Mouse (Mus musculus): ENCODE results near the gene Icam5. TPM values are rescaled to one million over a fixed set of nuclear protein-coding genes. Genes with fewer than 3 reads are reported as not detected.
"Not testable (repeated sequence)": the region's sequence is repeated elsewhere in the genome, so short reads cannot be mapped to it uniquely, and the experiment has no call there.

The Icam5 gene
- total RNA-seq (2021), result not detected
- long read RNA-seq, experiment 1, result 0 reads
- long read RNA-seq, experiment 2, result 0 reads

DNA sequence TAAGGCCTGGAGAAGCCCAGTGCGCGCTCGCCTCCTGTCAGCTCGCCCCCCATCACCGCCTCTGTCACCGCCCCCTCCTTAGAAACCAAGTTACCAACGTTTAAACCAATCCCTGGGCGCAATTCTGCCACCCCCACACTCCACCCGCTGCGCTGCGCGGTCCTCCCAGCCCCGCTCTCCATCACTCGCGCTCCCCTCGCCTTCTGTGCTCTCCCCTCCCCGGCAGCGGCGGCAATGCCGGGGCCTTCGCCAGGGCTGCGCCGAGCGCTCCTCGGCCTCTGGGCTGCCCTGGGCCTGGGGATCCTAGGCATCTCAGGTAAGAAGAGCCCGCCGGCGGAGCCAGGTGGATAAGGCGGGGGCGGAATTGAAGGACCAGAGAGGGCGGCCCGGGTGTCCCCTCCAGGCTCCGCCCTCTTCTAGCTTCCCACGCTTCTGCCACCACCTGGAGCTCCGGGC, at the start of gene Icam5:
Gene Icam5 (plus strand): TSS at position 178 of the 456 bp plus-strand sequence.
- DNase-seq, result no peak

DNA sequence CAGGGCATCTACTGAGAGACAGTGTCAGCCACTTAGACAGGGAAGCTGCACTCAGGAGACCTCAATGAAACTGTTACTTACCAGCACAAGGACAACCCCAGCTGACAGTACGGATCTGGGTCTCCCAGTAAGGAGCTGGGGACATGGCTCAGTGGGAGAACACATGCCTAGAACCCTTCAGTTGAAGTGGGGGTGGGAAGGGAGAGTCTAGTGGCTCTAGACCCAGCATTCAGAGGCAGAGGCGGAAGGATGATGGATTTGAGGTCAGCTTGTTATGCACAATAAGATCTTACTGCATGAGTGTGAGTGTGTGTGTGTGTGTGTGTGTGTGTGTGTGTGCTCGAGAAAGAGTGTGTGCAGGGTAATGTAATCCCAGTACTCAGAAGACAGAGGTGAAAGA, 49.7 kb upstream of the Icam5 start:
- no peak for DNase-seq

DNA sequence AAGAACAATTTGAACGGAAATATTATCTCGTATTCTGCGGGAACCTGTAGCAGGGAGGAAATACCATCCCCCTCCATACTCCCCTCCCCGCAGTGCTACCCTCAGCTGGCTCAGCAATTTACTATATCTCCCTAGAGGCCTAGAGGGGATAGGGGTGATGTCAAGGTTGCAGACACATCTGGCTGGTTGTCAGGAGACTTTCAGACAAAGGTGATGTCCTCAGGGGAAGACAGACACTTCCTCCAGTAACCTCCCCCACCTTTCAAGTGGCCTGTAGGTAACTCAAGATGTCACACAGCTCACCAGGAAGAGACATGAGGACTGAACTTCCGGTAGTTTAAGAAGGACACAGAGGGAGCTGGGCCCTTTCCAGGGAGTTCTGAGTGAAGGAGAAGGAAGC, 48.7 kb upstream of the Icam5 start:
- DNase-seq, result no peak

DNA sequence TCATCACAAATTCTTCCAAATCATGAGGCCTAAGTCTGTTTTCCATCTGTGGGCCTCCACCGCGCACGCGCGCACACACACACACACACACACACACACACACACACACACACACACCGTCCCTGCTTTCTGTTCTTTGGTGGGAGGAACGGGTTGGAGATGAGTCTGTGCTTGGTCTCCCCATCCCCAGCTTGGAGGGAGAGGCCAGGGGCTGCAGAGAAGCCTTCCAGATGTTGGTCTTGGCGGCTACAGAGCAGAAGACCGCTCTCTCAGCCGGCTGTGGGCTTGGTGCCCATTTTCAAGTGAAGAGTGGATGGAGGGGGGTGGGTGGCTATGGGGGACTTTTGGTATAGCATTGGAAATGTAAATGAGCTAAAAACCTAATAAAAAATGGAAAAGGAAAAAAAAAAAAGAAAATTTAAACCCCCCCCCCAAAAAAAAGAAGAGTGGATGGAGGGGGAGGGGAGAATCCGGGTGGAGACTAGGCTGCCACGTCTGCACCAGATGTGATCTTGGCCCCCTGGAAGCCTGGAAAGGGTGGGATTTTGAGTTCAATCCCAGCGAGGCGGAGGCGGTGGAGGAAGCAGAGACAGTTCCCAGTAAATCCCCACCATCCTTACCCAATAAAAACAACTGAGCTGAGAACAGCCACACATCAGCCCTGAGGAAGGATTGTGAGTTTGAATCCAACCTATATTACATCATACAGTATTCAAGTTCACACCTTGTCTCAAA, 44.8 kb upstream of the Icam5 start:
- DNase-seq, result peak; percentile 58 to 71

DNA sequence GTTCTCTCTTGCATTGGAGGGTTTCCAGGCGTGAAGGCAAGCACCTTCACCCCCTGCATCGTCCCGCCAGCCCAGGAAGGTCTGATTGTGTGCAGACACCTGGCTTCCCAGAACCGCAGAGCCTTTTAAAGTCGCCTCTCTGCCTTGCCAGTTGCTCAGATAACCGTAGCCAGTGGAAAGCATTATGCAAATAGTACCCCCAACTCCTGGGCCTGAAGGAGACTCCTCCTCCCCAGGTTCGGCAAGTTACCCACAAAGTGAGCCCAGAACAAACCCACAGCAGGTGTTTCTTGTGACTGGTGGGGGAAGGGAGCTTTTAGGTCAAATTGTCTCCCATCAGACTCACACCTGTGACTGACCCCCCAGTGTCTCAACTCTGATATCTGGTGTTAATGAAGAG, 43.9 kb upstream of the Icam5 start:
- DNase-seq, result no peak

DNA sequence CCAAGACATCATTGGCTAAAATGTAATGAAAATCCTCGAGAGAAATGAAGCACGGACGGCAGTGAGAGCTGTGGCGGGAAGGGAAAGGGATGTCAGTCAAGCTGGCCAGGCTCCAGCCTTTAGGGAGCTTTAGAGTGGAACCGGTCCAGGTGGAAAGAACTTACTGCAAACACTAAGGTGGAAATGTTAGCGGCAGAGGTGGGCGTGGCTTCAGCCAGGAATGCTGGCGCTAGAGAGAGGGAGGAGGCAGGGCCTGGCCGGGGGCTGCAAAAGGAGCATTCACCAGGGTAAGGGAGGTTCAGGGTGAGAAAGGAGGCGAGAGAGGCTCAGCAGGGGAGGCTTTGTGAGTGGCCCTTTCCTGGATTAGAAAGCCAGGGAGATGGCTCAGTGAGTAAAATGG, 41.0 kb upstream of the Icam5 start:
- no peak for DNase-seq

DNA sequence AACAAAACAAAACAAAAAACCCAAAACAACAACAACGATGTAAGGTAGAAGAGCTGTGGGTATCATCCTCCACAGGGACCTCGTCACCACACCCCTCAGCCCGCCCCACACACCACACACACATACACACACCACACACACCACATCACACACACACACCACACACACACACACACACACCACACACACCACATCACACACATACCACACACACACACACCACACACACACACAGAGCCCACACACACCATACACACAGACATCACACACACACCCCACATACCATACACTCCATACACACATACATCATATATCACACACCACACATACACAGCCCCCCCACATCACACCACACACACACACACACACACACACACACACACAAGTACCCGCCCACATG, 40.3 kb upstream of the Icam5 start:
- no peak for DNase-seq

DNA sequence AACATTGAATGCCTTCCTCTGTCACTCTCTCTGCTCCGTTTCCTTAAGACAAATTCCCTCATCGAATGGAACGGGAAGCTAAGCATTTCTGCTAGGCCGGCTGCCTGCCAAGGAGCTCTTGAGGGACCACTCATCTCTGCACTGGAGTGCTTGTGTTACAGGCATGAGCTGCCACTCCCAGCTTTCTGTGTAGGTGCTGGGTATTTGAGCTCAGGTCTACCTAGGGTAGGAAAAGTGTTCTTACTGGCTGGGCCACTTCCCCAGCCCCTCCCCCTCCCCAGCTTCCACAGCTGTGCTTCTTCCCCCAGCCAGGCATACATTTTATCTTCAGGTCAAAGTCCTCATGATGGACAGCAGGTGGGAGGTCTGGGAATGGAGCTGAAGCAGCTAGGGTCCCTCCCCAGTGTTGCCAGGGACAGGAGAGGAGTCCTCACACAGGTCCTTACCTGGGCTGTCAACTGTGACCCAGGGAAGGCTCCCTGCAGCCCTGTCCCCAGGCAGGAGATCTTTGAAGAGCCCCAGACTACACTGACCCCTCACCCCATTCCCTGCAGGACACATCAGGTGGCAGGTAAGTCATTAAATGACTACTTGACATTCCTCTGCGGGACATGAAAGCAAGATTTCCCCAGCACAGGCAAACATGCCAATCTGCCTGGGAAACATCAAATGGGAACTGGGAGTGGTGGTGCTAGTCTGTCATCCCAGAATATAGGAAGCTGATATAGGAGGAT, 38.5 kb upstream of the Icam5 start:
- DNase-seq, result no peak

DNA sequence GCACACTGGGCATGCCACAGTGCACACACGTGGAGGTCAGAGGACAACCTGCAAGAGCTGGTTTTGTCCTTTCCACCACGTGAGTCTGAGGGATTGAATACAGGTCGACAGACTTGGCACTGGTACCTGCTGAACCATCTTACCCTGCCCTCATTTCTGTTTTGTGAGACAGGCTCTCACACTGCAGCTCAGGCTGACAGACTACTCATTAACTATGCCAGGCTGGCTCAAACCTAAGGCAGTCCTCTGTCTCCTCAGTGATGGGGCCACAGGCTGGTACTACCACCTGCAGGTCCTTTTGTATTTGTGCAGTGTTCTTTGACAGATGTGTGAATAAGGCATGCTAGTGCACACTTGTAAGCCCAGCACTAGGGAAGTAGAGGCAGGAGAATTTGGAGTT, 36.8 kb upstream of the Icam5 start:
- DNase-seq, result no peak

DNA sequence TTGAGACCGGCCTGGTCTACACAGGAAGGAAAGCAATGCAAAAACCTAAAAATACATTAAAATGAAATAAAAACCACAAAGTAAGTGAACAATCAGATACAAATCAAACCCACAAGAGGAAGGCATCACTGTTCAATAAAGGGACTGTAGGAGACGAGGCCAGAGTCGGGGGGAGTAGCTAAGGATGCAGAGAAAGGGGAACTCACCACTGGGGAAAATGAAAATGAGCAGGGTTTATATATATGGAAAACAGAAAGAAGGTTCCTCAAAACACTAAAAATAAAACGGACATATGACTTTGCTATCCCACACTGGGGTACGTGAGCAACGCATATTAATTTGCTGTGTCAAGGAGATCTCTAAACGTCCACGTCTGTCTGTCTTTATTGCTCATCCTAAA, 34.8 kb upstream of the Icam5 start:
- no peak for DNase-seq

DNA sequence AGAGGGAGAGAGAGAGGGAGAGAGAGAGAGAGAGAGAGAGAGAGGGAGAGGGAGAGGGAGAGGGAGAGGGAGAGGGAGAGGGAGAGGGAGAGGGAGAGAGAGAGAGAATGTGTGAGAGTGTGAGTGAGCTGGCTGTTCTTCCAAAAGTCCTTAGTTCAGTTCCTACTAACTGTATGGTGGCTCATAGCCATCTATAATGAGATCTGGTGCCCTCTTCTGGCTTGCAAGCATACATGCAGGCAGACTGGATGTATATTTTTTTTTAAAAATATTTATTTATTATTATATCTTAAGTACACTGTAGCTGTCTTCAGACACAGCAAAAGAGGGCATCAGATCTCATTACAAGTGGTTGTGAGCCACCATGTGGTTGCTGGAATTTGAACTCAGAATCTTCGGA, 33.5 kb upstream of the Icam5 start:
- not testable (repeated sequence) for DNase-seq

DNA sequence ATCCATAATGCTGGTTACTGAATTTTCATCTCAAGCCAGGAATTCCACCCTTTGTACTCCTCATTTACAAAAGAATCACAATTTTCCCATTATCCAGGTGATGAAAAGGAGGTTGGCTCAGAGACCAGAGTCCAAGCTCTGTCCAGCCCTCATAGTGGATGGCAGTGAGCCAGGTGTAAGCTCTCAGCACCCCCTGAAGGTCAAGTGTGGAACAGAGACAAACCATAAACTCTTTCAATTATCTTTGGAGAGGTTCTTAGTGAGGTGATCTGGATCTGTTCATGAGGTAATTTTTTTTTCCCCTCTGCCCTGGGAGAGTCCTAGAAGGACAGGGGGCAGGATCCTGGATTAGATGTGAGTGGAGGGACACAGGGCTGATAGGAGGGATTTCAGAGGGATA, 31.1 kb upstream of the Icam5 start:
- DNase-seq, result no peak

DNA sequence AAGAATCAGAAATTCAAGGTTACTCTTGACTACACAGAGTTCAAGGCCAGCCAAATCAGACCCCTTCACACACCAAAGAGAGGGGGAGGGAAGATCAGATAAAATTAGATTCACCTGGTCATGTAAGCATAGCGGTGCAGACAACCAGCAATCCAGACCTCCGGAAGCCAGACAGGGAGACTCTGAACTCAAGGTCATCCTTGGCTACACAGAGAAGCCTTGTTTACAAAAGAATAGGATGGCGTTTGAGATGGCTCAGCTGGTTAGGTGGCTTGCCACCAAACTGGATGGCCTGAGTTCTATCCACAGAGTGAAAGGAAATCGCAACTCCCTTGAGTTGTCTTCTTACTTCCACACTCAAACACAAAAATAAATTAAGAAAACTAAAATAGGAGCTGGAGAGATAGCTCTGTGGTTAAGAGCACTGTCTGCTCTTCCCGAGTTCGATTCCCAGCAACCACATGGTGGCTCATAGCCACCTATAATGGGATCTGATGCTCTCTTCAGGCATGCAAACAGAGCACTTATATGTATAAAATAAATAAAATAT, 30.1 kb upstream of the Icam5 start:
- DNase-seq, result no peak

DNA sequence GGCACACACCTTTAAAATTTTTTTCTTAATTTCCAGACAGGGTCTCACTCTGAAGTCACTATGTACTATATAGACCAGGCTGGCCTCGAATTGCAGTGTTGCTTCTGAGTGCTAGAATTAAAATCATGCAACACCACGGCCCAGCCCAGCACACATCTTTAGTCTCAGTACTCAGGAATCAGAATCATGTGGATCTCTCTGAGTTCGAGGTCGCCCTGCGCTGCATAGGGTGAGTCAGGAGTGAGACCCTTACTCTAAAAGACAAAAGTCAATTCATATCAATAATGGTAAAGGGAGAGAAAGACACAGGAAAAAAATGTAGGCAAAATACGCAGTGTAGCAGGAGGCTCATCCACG, 29.6 kb upstream of the Icam5 start:
- no peak for DNase-seq

DNA sequence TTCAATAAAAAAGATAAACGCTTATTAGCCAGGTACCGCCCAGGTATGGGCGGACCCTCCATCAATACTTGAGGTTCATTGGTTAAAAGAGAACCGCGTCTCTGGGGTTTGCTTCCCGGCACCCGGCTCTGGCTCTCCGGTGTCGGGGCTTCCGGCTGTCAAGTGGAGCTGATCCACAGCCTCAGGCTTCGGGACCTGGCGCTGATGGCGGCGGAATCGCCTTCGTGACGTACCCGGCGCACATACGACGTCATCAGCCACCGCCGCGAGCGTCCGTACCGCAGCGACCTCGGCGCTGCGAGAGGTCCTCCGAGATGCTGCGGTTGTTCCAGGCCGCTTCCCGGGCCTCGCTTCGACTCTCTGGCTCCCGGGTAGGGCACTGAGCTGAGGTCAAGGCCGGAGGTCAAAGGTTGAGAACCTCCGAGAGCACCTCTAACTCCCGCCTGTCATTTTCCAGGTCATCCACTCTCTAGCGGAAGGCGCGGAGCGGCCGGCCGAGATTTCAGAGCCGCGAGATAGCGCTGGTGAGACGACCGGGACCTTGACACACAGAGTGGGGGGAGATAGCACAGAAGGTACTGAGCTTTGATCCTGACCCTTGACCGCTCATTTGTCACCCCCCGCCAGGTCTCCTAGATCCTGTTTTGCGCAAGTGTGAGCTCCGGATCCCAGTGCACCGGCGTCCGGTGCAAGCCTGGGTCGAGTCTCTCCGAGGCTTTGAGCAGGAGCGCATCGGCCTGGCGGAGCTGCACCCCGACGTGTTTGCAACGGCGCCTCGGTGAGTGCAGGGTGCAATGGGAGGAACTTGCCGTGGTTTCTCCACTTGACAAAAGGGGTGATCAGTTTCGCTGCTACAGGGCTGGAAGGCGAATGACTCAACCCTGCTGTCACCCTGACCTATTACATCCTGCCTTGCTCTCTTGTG, 29.0 kb upstream of the Icam5 start, which contains the start of gene Mrpl4:
Gene Mrpl4 (plus strand): TSS at position 112 of the 925 bp plus-strand sequence.
- peak; percentile 88 to 92 for DNase-seq

DNA sequence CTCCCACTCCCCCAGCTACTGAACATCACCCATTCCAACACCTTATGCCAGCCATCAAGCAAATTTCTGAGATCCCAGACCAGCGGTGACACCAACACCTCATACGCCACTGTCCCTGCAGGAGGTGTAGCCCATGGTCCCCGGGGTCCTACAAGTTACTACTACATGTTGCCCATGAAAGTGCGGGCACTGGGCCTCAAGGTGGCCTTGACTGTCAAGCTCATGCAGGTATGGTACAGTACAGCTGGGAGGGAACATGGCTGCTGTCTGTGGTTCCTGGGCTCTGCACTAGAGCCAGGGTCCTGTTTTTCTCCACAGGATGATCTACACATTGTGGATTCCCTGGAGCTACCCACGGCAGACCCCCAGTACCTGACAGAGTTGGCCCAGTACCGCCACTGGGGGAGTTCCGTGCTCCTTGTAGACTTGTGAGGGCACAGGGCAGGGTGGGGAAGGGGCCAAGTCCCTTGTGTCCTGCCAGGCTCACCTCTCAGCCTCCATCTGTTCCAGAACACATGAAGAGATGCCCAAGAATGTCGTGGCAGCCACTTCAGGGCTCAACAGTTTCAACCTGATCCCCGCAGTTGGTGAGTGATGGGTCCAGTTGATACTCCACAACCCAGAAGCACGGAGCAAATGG, 24.4 kb upstream of the Icam5 start:
- no peak for DNase-seq

DNA sequence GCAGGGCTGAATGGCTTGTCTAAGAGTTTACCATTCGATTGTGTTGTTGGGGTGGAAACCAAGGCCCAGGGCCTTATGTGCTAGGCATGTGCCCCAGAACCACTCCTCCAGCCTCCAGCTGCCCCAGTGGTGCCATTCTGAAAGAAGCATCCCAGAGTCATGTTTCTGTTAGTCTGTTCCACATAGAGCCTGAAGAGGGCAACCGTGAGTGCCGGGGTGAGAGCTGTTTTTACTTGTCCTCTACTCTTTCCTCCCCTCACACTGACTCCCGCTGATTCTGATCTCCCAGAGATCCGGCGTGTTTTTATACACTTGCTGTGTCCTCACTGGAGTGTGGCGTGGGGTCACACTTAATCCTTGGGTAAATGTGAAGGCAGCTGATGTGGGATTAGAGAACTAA, 23.9 kb upstream of the Icam5 start:
- no peak for DNase-seq

DNA sequence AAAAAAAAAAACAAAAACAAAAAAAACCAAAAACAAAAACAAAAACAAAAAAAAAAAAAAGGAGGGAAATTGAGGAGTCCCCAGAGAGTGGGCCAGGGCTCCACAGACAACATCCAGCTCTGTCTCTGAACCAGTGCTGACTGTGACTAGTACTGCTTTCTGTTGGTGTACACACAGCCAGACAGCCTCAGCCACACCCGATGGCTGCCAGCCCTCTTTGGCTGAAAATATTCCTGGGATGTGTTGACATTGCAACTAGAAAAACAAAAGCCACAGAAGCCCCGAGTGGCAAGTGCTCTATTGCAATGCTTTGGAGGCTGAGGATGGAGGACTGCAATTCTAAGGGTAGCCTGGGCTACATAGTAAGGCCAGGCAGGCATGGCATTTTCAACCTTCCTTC, 21.5 kb upstream of the Icam5 start:
- peak; percentile 65 to 75 for DNase-seq

DNA sequence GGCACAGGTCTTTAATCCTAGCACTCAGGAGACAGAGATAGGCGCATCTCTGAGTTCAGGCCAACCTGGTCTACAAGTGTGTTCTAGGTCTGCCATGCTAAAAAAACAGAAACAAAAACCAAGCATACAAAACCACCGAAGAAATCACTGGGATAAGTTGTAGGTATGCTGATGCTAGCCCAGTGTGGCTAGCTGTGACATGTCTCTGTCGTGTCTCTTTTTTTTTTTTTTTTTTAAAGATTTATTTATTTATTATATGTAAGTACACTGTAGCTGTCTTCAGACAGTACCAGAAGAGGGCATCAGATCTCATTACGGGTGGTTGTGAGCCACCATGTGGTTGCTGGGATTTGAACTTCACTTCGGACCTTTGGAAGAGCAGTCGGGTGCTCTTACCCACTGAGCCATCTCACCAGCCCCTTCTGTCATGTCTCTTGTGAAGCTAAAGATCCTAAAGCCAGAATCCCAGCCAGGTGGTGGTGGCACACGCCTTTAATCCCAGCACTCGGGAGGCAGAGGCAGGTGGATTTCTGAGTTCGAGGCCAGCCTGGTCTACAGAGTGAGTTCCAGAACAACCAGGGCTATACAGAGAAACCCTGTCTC, 20.8 kb upstream of the Icam5 start:
- DNase-seq, result not testable (repeated sequence)

DNA sequence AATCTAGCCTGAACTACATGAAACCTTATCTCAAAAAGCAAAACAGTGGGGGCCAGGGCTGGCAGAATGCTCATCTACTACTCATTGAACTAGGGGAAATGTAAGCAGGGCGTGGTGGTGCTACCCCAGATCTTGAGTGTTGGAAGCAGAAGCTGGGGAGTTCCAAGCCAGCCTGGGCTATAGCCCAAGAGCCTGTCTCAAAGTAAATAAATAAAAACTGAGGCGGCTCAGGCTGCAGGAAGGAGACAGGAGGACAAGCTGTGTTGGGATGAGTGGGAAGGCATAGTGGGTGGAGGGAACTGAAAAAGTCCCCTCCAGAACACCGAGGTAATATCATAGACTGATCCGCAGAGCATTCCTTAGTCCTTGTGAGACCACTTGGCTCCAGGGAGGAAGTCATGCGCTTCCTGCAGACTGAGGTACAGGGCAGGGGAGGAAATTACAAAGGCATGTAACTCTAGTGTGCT, 20.0 kb upstream of the Icam5 start:
- DNase-seq, result peak; percentile 76 to 83

DNA sequence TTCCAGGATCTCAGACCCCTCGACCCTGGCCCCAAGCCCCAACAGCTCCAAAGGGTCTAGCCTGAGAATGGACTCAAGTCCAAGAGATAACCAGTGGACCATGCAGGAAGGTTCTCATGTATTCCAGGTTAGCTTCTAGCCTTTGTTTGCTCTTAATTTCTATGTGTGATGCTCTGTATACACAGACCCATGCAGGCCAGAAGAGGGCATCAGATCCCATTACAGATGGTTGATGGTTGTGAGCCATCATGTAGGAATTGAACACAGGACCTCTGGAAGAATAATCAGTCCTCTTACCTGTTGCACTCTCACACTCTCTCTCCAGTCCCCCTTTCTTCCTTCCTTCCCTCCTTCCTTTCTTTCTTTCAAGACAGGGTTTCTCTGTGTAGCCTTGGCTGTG, 19.5 kb upstream of the Icam5 start:
- DNase-seq, result no peak
